Mouse (Mus musculus): ENCODE measurements at regions not wholly inside any gene's neighbourhood (a gene's known extent, or its start where the extent isn't known, plus 50 kb on each side); places are given as distances from the start of the nearest gene placed in this dataset.
A peak's percentile ranks its signal among the peaks of the same experiment; 100 is the strongest.

DNA sequence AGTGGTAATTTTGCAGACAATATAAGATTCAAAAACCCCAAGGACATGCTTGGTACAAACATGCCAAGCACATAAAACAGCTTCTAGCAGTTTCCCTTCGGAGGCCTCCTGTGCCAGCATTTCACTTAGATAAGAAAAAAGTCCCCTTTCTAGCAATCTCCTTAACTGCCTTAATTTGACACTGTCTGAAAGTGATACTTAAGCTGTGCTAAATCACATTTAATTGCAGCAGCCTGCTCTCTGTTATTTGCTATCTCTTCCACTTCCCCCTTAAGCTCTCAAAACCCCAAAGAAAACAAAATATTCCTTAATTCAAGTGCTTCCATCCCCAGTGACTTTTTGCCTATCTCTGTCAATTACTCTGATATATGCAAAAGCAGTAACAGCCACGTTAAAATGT is 86.9 kb upstream of the Prokr2 start:
- H3K9ac ChIP-seq: no peak overlapping the region
- H3K4me2 ChIP-seq (ENCODE audit: low read depth): no peak overlapping the region
- H3K4me3 ChIP-seq (ENCODE audit: low read depth, low read length): no peak overlapping the region
- H3K27me3 ChIP-seq (ENCODE audit: insufficient read depth, low read length): no peaks in the 10 kb centered on the region
- no peaks in the 10 kb centered on the region for H3K36me3 ChIP-seq (ENCODE audit: insufficient read depth)
- DNase-seq (peak; percentile 14), ATAC-seq (peak; percentile 42; the same call in 1 of the 2 replicates)
- no peak overlapping the region for H3K27ac ChIP-seq (ENCODE audit: low read depth, low read length)
- 33% methylated on average over 2 of the region's 2 CpGs for WGBS
- no peaks in the 10 kb centered on the region for H3K9me3 ChIP-seq (ENCODE audit: low read length)
- no peak for TF ChIP-seq CTCF (IDR thresholded peaks at IDR 0.05; ENCODE audit: low read depth)
- no peaks in the 10 kb centered on the region for H3K4me1 ChIP-seq (ENCODE audit: insufficient read depth)

DNA sequence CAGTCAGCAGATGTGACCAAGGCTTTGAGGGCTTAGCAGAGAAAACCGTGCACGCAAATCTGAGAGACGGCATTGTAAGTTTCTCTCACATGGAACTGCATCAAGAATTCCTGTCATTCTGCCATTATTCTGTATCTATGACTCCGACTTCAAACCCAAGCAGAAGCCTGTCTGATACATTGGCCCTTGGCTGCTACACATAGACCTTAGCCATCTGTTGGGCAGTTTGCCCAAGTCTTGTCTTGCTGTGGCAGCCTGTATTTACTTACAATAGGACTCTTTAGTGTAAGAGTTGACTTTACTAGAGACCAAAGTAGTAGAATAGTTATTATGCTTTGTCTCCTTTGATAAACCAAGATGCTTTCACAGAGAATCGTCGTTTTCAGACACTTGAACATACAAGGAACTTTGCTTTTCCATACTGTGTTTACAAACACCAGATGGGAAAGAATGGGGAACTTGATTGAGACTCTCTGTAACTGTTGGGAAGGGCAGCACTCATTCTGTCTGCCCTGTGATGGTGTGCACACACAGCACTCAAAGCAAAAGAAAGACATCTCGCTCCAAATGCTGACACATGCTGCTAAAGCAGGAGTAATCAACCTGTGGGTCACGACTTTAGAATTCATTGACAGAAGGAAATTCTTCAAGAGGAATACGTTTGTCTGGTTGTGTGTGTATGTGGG is 83.9 kb upstream of the Prokr2 start:
- TF ChIP-seq CTCF (IDR thresholded peaks at IDR 0.05; ENCODE audit: low read depth): no peak
- Histone ChIP-seq H3K27me3 (ENCODE audit: insufficient read depth, low read length) (no peaks in the 10 kb centered on the region), H3K4me1 (ENCODE audit: insufficient read depth) (no peaks in the 10 kb centered on the region), H3K36me3 (ENCODE audit: insufficient read depth) (no peaks in the 10 kb centered on the region), H3K4me3 (ENCODE audit: low read depth, low read length) (no peak overlapping the region), H3K27ac (ENCODE audit: low read depth, low read length) (no peak overlapping the region), H3K9me3 (ENCODE audit: low read length) (no peaks in the 10 kb centered on the region), H3K4me2 (ENCODE audit: low read depth) (no peak overlapping the region), H3K9ac (no peak overlapping the region)
- ATAC-seq (peak; percentile 83), DNase-seq (peak; percentile 74)
- WGBS: 37% methylated on average over 9 of the region's 9 CpGs

DNA sequence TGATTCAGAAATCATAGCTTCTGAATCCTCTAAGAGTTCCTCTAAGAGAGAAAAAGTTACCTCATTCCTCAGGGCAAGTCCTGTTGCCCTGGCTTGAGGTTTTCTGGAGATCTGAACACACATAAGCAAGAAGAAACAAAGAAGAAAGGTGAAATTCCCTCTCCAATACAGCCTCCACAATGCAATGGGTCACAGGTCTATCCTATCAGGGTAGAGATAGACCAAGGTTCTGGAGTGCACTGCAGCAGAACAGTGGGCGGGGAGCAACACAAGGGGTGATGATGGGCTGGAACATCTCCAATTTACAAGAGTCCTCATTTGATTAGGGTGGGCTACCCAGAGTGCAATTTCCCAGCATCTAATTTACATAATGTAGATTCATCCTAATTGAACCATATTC is 69.8 kb upstream of the Prokr2 start:
- H3K9ac ChIP-seq: no peak overlapping the region

DNA sequence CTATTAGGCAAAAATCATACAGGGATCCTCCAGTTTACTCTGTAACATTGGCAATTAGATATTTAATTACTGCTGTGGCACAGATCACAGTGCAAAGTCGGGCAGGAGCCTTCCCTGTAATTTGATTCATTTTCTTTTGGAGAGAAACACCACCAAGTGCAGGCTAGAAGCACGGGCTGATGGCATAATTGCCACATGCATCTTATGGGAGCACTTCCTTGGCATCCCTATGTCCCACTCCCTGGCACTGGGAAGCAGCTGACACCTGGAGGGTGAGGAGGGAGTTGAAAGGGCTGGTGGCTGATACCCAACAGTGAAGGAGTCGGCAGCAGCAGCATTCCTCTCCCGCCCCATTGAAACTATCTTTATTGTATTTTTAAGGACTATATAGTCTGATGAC is 64.1 kb upstream of the Prokr2 start:
- peak; percentile 72 for ATAC-seq

More for the DNA sequence above, 69.8 kb upstream of the Prokr2 start:
- ATAC-seq (no peak), DNase-seq (no peak)
- no peak for TF ChIP-seq CTCF (IDR thresholded peaks at IDR 0.05; ENCODE audit: low read depth)
- Histone ChIP-seq H3K27ac (ENCODE audit: low read depth, low read length) (no peak overlapping the region), H3K36me3 (ENCODE audit: insufficient read depth) (no peaks in the 10 kb centered on the region), H3K4me1 (ENCODE audit: insufficient read depth) (no peaks in the 10 kb centered on the region), H3K4me3 (ENCODE audit: low read depth, low read length) (no peak overlapping the region), H3K4me2 (ENCODE audit: low read depth) (no peak overlapping the region), H3K27me3 (ENCODE audit: insufficient read depth, low read length) (no peaks in the 10 kb centered on the region), H3K9me3 (ENCODE audit: low read length) (no peaks in the 10 kb centered on the region)
- WGBS: 77% methylated on average over 1 of the region's 1 CpGs

DNA sequence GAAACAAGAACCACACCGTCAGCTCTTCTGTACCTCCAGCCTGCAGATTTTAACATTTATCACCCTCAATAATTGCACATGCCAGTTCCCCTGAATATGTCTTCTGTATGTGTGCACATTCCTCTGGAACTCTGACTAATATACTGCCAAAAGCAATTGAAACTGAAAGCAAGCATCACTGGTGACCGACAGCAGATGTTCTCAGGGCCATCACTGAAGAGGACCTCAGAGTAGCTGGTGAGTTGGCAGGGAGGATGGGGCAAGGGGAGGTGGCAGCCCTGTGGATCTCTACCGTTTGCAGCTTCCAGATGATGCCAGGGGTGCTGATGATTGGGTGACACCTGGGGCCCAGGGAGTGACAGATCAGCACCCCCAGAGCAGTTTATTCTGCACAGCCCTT is 62.6 kb upstream of the Prokr2 start:
- H3K9ac ChIP-seq: no peak overlapping the region
- peaks cover 10% of the 10 kb centered on the region; the same call in 1 of the 2 replicates for H3K4me1 ChIP-seq (ENCODE audit: insufficient read depth)
- no peak overlapping the region for H3K4me3 ChIP-seq (ENCODE audit: low read depth, low read length)
- no peaks in the 10 kb centered on the region for H3K27me3 ChIP-seq (ENCODE audit: insufficient read depth, low read length)
- DNase-seq (no peak), ATAC-seq (no peak)
- TF ChIP-seq CTCF (IDR thresholded peaks at IDR 0.05; ENCODE audit: low read depth): no peak
- no peaks in the 10 kb centered on the region for H3K9me3 ChIP-seq (ENCODE audit: low read length)
- 70% methylated on average over 3 of the region's 3 CpGs for WGBS
- H3K27ac ChIP-seq (ENCODE audit: low read depth, low read length): no peak overlapping the region
- no peaks in the 10 kb centered on the region for H3K36me3 ChIP-seq (ENCODE audit: insufficient read depth)
- H3K4me2 ChIP-seq (ENCODE audit: low read depth): no peak overlapping the region

More for the DNA sequence above, 64.1 kb upstream of the Prokr2 start:
- no peak overlapping the region for H3K9ac ChIP-seq
- H3K27ac ChIP-seq (ENCODE audit: low read depth, low read length): no peak overlapping the region
- no peaks in the 10 kb centered on the region for H3K27me3 ChIP-seq (ENCODE audit: insufficient read depth, low read length)
- no peak overlapping the region for H3K4me2 ChIP-seq (ENCODE audit: low read depth)
- H3K4me1 ChIP-seq (ENCODE audit: insufficient read depth): peaks cover 9% of the 10 kb centered on the region; the same call in 1 of the 2 replicates
- H3K36me3 ChIP-seq (ENCODE audit: insufficient read depth): no peaks in the 10 kb centered on the region
- H3K4me3 ChIP-seq (ENCODE audit: low read depth, low read length): no peak overlapping the region
- no peak for TF ChIP-seq CTCF (IDR thresholded peaks at IDR 0.05; ENCODE audit: low read depth)
- no peak for DNase-seq
- 57% methylated on average over 4 of the region's 4 CpGs for WGBS
- H3K9me3 ChIP-seq (ENCODE audit: low read length): no peaks in the 10 kb centered on the region

DNA sequence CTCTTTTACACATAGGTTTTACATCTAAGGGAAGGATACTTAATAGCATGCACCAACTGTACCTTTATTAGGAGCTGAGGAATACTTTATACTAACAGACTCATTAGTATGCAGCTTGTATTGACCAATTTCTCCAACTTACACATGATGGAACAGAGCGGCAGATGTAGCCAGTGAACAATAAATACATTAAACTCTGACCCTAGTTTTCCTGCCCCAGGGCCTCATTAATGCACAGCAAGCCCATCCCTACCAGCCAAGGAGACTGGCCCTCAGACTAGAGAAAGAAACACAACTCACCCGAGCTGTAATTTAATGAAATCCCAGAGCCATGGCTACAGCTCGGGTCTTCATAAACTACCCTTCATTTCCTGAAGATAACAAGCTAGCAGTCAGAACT is 60.8 kb upstream of the Prokr2 start:
- ATAC-seq: no peak

DNA sequence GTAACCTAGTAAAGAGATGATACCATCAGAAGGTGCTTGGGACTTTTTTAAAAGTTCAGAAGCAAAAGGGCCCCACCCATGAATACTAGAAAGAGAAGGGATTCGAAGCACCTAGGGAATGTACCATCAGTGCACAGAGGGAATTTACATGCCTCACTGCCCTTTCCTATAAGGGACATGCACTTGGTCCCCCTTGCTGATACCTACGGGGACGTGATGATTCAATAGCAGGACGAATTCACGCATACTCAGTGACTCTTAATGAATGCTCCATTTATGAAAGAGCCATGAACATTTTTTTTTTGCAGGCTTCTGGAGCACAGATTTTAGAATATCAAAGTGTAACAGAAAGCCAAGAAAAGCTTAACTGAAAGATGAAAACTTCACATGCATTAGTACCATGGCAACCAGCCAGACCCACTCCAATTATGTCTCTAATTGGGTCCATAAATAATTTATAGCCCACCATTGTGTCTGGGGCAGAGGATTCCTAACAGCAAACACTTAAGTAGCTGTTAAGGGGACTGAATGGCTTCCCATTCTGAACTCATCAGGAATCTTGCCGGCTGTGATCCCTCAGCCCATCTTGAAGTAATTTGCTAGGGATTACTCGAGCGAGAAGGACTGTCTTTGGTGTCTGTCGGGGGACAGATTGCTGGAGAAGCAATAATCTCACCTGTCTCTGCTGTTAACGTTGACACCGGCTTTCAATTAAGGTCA is 59.4 kb upstream of the Prokr2 start:
- 5% methylated on average over 11 of the region's 11 CpGs for WGBS
- no peaks in the 10 kb centered on the region for H3K27me3 ChIP-seq (ENCODE audit: insufficient read depth, low read length)
- no peak overlapping the region for H3K4me3 ChIP-seq (ENCODE audit: low read depth, low read length)
- no peak overlapping the region for H3K4me2 ChIP-seq (ENCODE audit: low read depth)
- H3K9ac ChIP-seq: no peak overlapping the region
- H3K4me1 ChIP-seq (ENCODE audit: insufficient read depth): peaks cover 10% of the 10 kb centered on the region; the same call in 1 of the 2 replicates
- no peak for TF ChIP-seq CTCF (IDR thresholded peaks at IDR 0.05; ENCODE audit: low read depth)
- H3K27ac ChIP-seq (ENCODE audit: low read depth, low read length): no peak overlapping the region
- no peaks in the 10 kb centered on the region for H3K9me3 ChIP-seq (ENCODE audit: low read length)
- peak; percentile 66; the same call in 1 of the 2 replicates for ATAC-seq
- H3K36me3 ChIP-seq (ENCODE audit: insufficient read depth): no peaks in the 10 kb centered on the region
- DNase-seq: peak; percentile 69

More for the DNA sequence above, 60.8 kb upstream of the Prokr2 start:
- no peaks in the 10 kb centered on the region for H3K36me3 ChIP-seq (ENCODE audit: insufficient read depth)
- WGBS: 21% methylated on average over 3 of the region's 3 CpGs
- no peak overlapping the region for H3K4me2 ChIP-seq (ENCODE audit: low read depth)
- no peak overlapping the region for H3K27ac ChIP-seq (ENCODE audit: low read depth, low read length)
- H3K9ac ChIP-seq: no peak overlapping the region
- no peak overlapping the region for H3K4me3 ChIP-seq (ENCODE audit: low read depth, low read length)
- TF ChIP-seq CTCF (IDR thresholded peaks at IDR 0.05; ENCODE audit: low read depth): no peak
- peaks cover 10% of the 10 kb centered on the region; the same call in 1 of the 2 replicates for H3K4me1 ChIP-seq (ENCODE audit: insufficient read depth)
- no peaks in the 10 kb centered on the region for H3K9me3 ChIP-seq (ENCODE audit: low read length)
- no peaks in the 10 kb centered on the region for H3K27me3 ChIP-seq (ENCODE audit: insufficient read depth, low read length)
- DNase-seq: no peak
